Mouse (Mus musculus): ENCODE data around the gene Gsto1. TPM values are rescaled to one million over a fixed set of nuclear protein-coding genes. Genes with fewer than 3 reads are reported as not detected.
"Not testable (repeated sequence)": the region's sequence is repeated elsewhere in the genome, so short reads cannot be mapped to it uniquely, and the experiment has no call there.

The Gsto1 gene
- polyA plus RNA-seq, 1 experiment from 2014 or later = 105 TPM

GRCm38 (mm10) chr19:47852131-47852530 is 2.6 kb upstream of the Gsto1 start:
- WGBS = 87% methylated on average over 3 of the region's 3 CpGs
- not testable (repeated sequence) for H3K4me2 ChIP-seq (ENCODE audit: low read length); ATAC-seq; H3K27ac ChIP-seq (ENCODE audit: low read depth, low read length); H3K9ac ChIP-seq (ENCODE audit: low read length); H3K36me3 ChIP-seq (ENCODE audit: control insufficient read depth, insufficient read depth, low read length); H3K4me1 ChIP-seq (ENCODE audit: control insufficient read depth, insufficient read depth, low read length); H3K9me3 ChIP-seq (replicated peaks; ENCODE audit: control insufficient read depth, low read length); H3K27me3 ChIP-seq (replicated peaks; ENCODE audit: control insufficient read depth, insufficient read depth, low read length); H3K4me3 ChIP-seq (ENCODE audit: low read depth, low read length); DNase-seq (ENCODE audit: low spot score)

- H3K9me3 ChIP-seq (replicated peaks; ENCODE audit: control insufficient read depth, low read length) = no peaks in the 10 kb centered on the region
- H3K4me2 ChIP-seq (ENCODE audit: low read length) = no peak overlapping the region
- DNase-seq (ENCODE audit: low spot score) (no peak), ATAC-seq (no peak)
- no peak overlapping the region for H3K4me3 ChIP-seq (ENCODE audit: low read depth, low read length)
- H3K27me3 ChIP-seq (replicated peaks; ENCODE audit: control insufficient read depth, insufficient read depth, low read length) = no peaks in the 10 kb centered on the region
- H3K9ac ChIP-seq (ENCODE audit: low read length) = no peak overlapping the region
- no peaks in the 10 kb centered on the region; the same call in 1 of the 2 replicates for H3K36me3 ChIP-seq (ENCODE audit: control insufficient read depth, insufficient read depth, low read length)
- WGBS = 91% methylated on average over 3 of the region's 3 CpGs
- no peak overlapping the region for H3K27ac ChIP-seq (ENCODE audit: low read depth, low read length)
- H3K4me1 ChIP-seq (ENCODE audit: control insufficient read depth, insufficient read depth, low read length) = peaks cover 7% of the 10 kb centered on the region
Observed at GRCm38 (mm10) chr19:47853053-47853452, 1.7 kb upstream of the Gsto1 start.

- DNase-seq (ENCODE audit: low spot score) = peak; percentile 57
- no peaks in the 10 kb centered on the region for H3K27me3 ChIP-seq (replicated peaks; ENCODE audit: control insufficient read depth, insufficient read depth, low read length)
- peaks cover 7% of the 10 kb centered on the region for H3K4me1 ChIP-seq (ENCODE audit: control insufficient read depth, insufficient read depth, low read length)
- no peak; the same call in 1 of the 2 replicates for ATAC-seq
- H3K4me2 ChIP-seq (ENCODE audit: low read length) = peak overlapping the region; percentile 96
- WGBS = 20% methylated on average over 13 of the region's 13 CpGs
- H3K4me3 ChIP-seq (ENCODE audit: low read depth, low read length) = peak overlapping the region; percentile 57
- H3K27ac ChIP-seq (ENCODE audit: low read depth, low read length) = no peak overlapping the region; the same call in 1 of the 2 replicates
- no peaks in the 10 kb centered on the region for H3K9me3 ChIP-seq (replicated peaks; ENCODE audit: control insufficient read depth, low read length)
- H3K9ac ChIP-seq (ENCODE audit: low read length) = peak overlapping the region; percentile 80
- no peaks in the 10 kb centered on the region; the same call in 1 of the 2 replicates for H3K36me3 ChIP-seq (ENCODE audit: control insufficient read depth, insufficient read depth, low read length)
Observed at GRCm38 (mm10) chr19:47853951-47854795, 597 bp upstream of the Gsto1 start.

- DNase-seq (ENCODE audit: low spot score) (no peak), ATAC-seq (no peak)
- no peak overlapping the region for H3K4me2 ChIP-seq (ENCODE audit: low read length)
- H3K27ac ChIP-seq (ENCODE audit: low read depth, low read length) = no peak overlapping the region
- H3K9ac ChIP-seq (ENCODE audit: low read length) = no peak overlapping the region
- WGBS = 82% methylated on average over 18 of the region's 18 CpGs
- H3K36me3 ChIP-seq (ENCODE audit: control insufficient read depth, insufficient read depth, low read length) = no peaks in the 10 kb centered on the region; the same call in 1 of the 2 replicates
- H3K4me1 ChIP-seq (ENCODE audit: control insufficient read depth, insufficient read depth, low read length) = peaks cover 7% of the 10 kb centered on the region
- H3K27me3 ChIP-seq (replicated peaks; ENCODE audit: control insufficient read depth, insufficient read depth, low read length) = no peaks in the 10 kb centered on the region
- no peaks in the 10 kb centered on the region for H3K9me3 ChIP-seq (replicated peaks; ENCODE audit: control insufficient read depth, low read length)
- H3K4me3 ChIP-seq (ENCODE audit: low read depth, low read length) = no peak overlapping the region
Observed at GRCm38 (mm10) chr19:47857957-47858942, 3.5 kb downstream of the Gsto1 start.

GRCm38 (mm10) chr19:47859180-47859579 is 4.4 kb downstream of the Gsto1 start:
- no peak overlapping the region for H3K27ac ChIP-seq (ENCODE audit: low read depth, low read length)
- no peaks in the 10 kb centered on the region for H3K27me3 ChIP-seq (replicated peaks; ENCODE audit: control insufficient read depth, insufficient read depth, low read length)
- H3K4me3 ChIP-seq (ENCODE audit: low read depth, low read length) = no peak overlapping the region
- H3K9me3 ChIP-seq (replicated peaks; ENCODE audit: control insufficient read depth, low read length) = no peaks in the 10 kb centered on the region
- H3K4me1 ChIP-seq (ENCODE audit: control insufficient read depth, insufficient read depth, low read length) = peaks cover 3% of the 10 kb centered on the region
- no peak overlapping the region for H3K9ac ChIP-seq (ENCODE audit: low read length)
- no peak for DNase-seq (ENCODE audit: low spot score)
- WGBS = 93% methylated on average over 8 of the region's 8 CpGs
- no peak for ATAC-seq
- H3K4me2 ChIP-seq (ENCODE audit: low read length) = no peak overlapping the region
- H3K36me3 ChIP-seq (ENCODE audit: control insufficient read depth, insufficient read depth, low read length) = no peaks in the 10 kb centered on the region; the same call in 1 of the 2 replicates

GRCm38 (mm10) chr19:47862581-47862980 is 7.8 kb downstream of the Gsto1 start:
- ATAC-seq (no peak), DNase-seq (ENCODE audit: low spot score) (no peak)
- Histone ChIP-seq H3K36me3 (ENCODE audit: control insufficient read depth, insufficient read depth, low read length) (no peaks in the 10 kb centered on the region; the same call in 1 of the 2 replicates), H3K4me1 (ENCODE audit: control insufficient read depth, insufficient read depth, low read length) (0 out of 2 replicates have a peak, but pooled peaks cover 4% of the 10 kb centered on the region), H3K27ac (ENCODE audit: low read depth, low read length) (no peak overlapping the region), H3K4me2 (ENCODE audit: low read length) (no peak overlapping the region), H3K9me3 (replicated peaks; ENCODE audit: control insufficient read depth, low read length) (no peaks in the 10 kb centered on the region), H3K27me3 (replicated peaks; ENCODE audit: control insufficient read depth, insufficient read depth, low read length) (no peaks in the 10 kb centered on the region), H3K9ac (ENCODE audit: low read length) (no peak overlapping the region), H3K4me3 (ENCODE audit: low read depth, low read length) (no peak overlapping the region)
- 95% methylated on average over 3 of the region's 3 CpGs for WGBS

- Histone ChIP-seq H3K9me3 (replicated peaks; ENCODE audit: control insufficient read depth, low read length) (no peaks in the 10 kb centered on the region), H3K9ac (ENCODE audit: low read length) (no peak overlapping the region), H3K4me2 (ENCODE audit: low read length) (no peak overlapping the region), H3K4me3 (ENCODE audit: low read depth, low read length) (no peak overlapping the region), H3K36me3 (ENCODE audit: control insufficient read depth, insufficient read depth, low read length) (no peaks in the 10 kb centered on the region), H3K4me1 (ENCODE audit: control insufficient read depth, insufficient read depth, low read length) (0 out of 2 replicates have a peak, but pooled peaks cover 4% of the 10 kb centered on the region), H3K27me3 (replicated peaks; ENCODE audit: control insufficient read depth, insufficient read depth, low read length) (no peaks in the 10 kb centered on the region), H3K27ac (ENCODE audit: low read depth, low read length) (no peak overlapping the region)
- no peak for ATAC-seq
- 97% methylated on average over 9 of the region's 9 CpGs for WGBS
- no peak for DNase-seq (ENCODE audit: low spot score)
Observed at GRCm38 (mm10) chr19:47864051-47864450, 9.3 kb downstream of the Gsto1 start.

- 0 out of 2 replicates have a peak, but pooled peaks cover 4% of the 10 kb centered on the region for H3K4me1 ChIP-seq (ENCODE audit: control insufficient read depth, insufficient read depth, low read length)
- peak overlapping the region; percentile 89; the same call in 1 of the 2 replicates for H3K9ac ChIP-seq (ENCODE audit: low read length)
- H3K9me3 ChIP-seq (replicated peaks; ENCODE audit: control insufficient read depth, low read length) = no peaks in the 10 kb centered on the region
- DNase-seq (ENCODE audit: low spot score) = no peak
- WGBS = 85% methylated on average over 7 of the region's 7 CpGs
- peak overlapping the region; percentile 76 for H3K4me2 ChIP-seq (ENCODE audit: low read length)
- H3K27ac ChIP-seq (ENCODE audit: low read depth, low read length) = no peak overlapping the region
- H3K27me3 ChIP-seq (replicated peaks; ENCODE audit: control insufficient read depth, insufficient read depth, low read length) = no peaks in the 10 kb centered on the region
- no peaks in the 10 kb centered on the region for H3K36me3 ChIP-seq (ENCODE audit: control insufficient read depth, insufficient read depth, low read length)
- ATAC-seq = no peak
- peak overlapping the region; percentile 55 for H3K4me3 ChIP-seq (ENCODE audit: low read depth, low read length)
Observed at GRCm38 (mm10) chr19:47864721-47865120, 10.0 kb downstream of the Gsto1 start.

All from forebrain, embryonic 14.5 days (tissue).